Mouse (Mus musculus) testis, adult 2 months (tissue): ENCODE results near the gene Capn6.

Experiments used
- CTCF ChIP-seq: fragments of 200-500 bp; IDR thresholded peaks from 2 replicates; pipeline ENCODE4 v1.5.1; 2012; ENCODE audit warnings: low read depth, mild to moderate bottlenecking, inconsistent platforms, low read length, moderate library complexity; ENCODE audit not compliant: control insufficient read depth, insufficient read depth, insufficient replicate concordance
- POLR2A ChIP-seq: fragments of 200-500 bp; IDR thresholded peaks from 2 replicates; pipeline ENCODE4 v1.6.1; 2012; ENCODE audit warnings: low read depth, mild to moderate bottlenecking, inconsistent platforms, low read length, moderate library complexity; ENCODE audit not compliant: control insufficient read depth

- TF ChIP-seq CTCF: no peak
- TF ChIP-seq POLR2A: no peak
Observed at GRCm38 (mm10) chrX:143849969-143850368, 22.8 kb upstream of the Capn6 start.
